Mouse (Mus musculus) liver, embryonic 15.5 days (tissue): ENCODE results near the gene Blm. TPM values are rescaled to one million over a fixed set of nuclear protein-coding genes. Genes with fewer than 3 reads are reported as not detected.

Source experiments
- ATAC-seq: fragments of 200-750 bp; cut with Nextera tagmentation; 2 replicates; pipeline ENCODE4 v1.8.0; 2017; ENCODE audit warnings: moderate number of reproducible peaks, mild to moderate bottlenecking, moderate library complexity; ENCODE audit not compliant: insufficient read depth
- H3K27ac ChIP-seq: fragments of 300-500 bp; sonication (generic); replicated peaks from 2 replicates; pipeline ENCODE4 v1.5.1; 2015; ENCODE audit warnings: mild to moderate bottlenecking, inconsistent platforms
- H3K27me3 ChIP-seq: fragments of 300-500 bp; sonication (generic); 2 replicates; pipeline ENCODE4 v1.6.1; 2015; ENCODE audit warnings: mild to moderate bottlenecking, inconsistent platforms
- H3K36me3 ChIP-seq: fragments of 300-500 bp; sonication (generic); replicated peaks from 2 replicates; pipeline ENCODE4 v1.6.1; 2015; ENCODE audit warnings: moderate library complexity, mild to moderate bottlenecking, inconsistent platforms
- H3K4me1 ChIP-seq: fragments of 300-500 bp; sonication (generic); replicated peaks from 2 replicates; pipeline ENCODE4 v1.6.1; 2015; ENCODE audit warnings: inconsistent platforms
- H3K4me2 ChIP-seq: fragments of 300-500 bp; sonication (generic); 2 replicates; pipeline ENCODE4 v1.6.1; 2015; ENCODE audit warnings: moderate library complexity, mild to moderate bottlenecking, inconsistent platforms
- H3K4me3 ChIP-seq: fragments of 300-500 bp; sonication (generic); replicated peaks from 2 replicates; pipeline ENCODE4 v1.5.1; 2015; ENCODE audit warnings: mild to moderate bottlenecking, inconsistent platforms
- H3K9ac ChIP-seq: fragments of 300-500 bp; sonication (generic); 2 replicates; pipeline ENCODE4 v1.6.1; 2015; ENCODE audit warnings: moderate library complexity, mild to moderate bottlenecking, inconsistent platforms
- H3K9me3 ChIP-seq: fragments of 300-500 bp; sonication (generic); replicated peaks from 2 replicates; pipeline ENCODE4 v1.6.1; 2016; ENCODE audit warnings: inconsistent platforms
- WGBS: fragments of 180-500 bp; shearing (Covaris S2); methylation state at CpG from one replicate; pipeline ENCODE4 v1.1.7; 2015; ENCODE audit warnings: mixed read lengths; ENCODE audit not compliant: insufficient replicate concordance; 5-methylcytosine and 5-hydroxymethylcytosine counted together
- polyA plus RNA-seq: library from polyadenylated mRNA; unstranded; fragments of >200 nt; fragmentation: Nextera tagmentation; extraction: Ambion mirVana; gene quantifications from 2 replicates; pipeline ENCODE4 v1.2.1, GENCODE M21; 2015

Gene Blm
- polyA plus RNA-seq, 1 experiment from 2014 or later, result 27.4 TPM

GRCm38 (mm10) chr7:80460892-80461291 is 74.0 kb downstream of the Blm start:
- Histone ChIP-seq H3K4me3 (no peak overlapping the region), H3K9me3 (no peaks in the 10 kb centered on the region), H3K27me3 (no peaks in the 10 kb centered on the region), H3K4me2 (no peak overlapping the region), H3K4me1 (peaks cover 20% of the 10 kb centered on the region), H3K9ac (no peak overlapping the region), H3K27ac (no peak overlapping the region), H3K36me3 (peaks cover 96% of the 10 kb centered on the region)
- no peak for ATAC-seq
- WGBS, result 88% methylated on average over 4 of the region's 4 CpGs

- Histone ChIP-seq H3K4me1 (peaks cover 22% of the 10 kb centered on the region), H3K27me3 (no peaks in the 10 kb centered on the region), H3K9me3 (no peaks in the 10 kb centered on the region), H3K36me3 (peaks cover 95% of the 10 kb centered on the region), H3K4me2 (no peak overlapping the region), H3K9ac (no peak overlapping the region), H3K27ac (no peak overlapping the region), H3K4me3 (no peak overlapping the region)
- ATAC-seq, result no peak
- 78% methylated on average over 5 of the region's 5 CpGs for WGBS
These were observed 74.7 kb downstream of the Blm start for GRCm38 (mm10) chr7:80460199-80460598.

- H3K27ac ChIP-seq, result peak overlapping the region; percentile 61; the same call in 1 of the 2 replicates
- H3K4me2 ChIP-seq, result no peak overlapping the region
- H3K27me3 ChIP-seq, result no peaks in the 10 kb centered on the region
- no peak overlapping the region for H3K9ac ChIP-seq
- ATAC-seq, result no peak
- 83% methylated on average over 3 of the region's 3 CpGs for WGBS
- peaks cover 98% of the 10 kb centered on the region for H3K36me3 ChIP-seq
- no peaks in the 10 kb centered on the region for H3K9me3 ChIP-seq
- H3K4me3 ChIP-seq, result no peak overlapping the region
- peaks cover 30% of the 10 kb centered on the region for H3K4me1 ChIP-seq
These were observed 77.0 kb downstream of the Blm start for GRCm38 (mm10) chr7:80457831-80458343.

- no peaks in the 10 kb centered on the region for H3K9me3 ChIP-seq
- H3K9ac ChIP-seq, result no peak overlapping the region
- ATAC-seq, result peak; percentile 73
- H3K4me1 ChIP-seq, result peaks cover 34% of the 10 kb centered on the region
- H3K27me3 ChIP-seq, result no peaks in the 10 kb centered on the region
- no peak overlapping the region for H3K4me3 ChIP-seq
- peaks cover 98% of the 10 kb centered on the region for H3K36me3 ChIP-seq
- H3K4me2 ChIP-seq, result no peak overlapping the region
- H3K27ac ChIP-seq, result peak overlapping the region; percentile 61; the same call in 1 of the 2 replicates
- WGBS, result 69% methylated on average over 6 of the region's 6 CpGs
These were observed 77.7 kb downstream of the Blm start for GRCm38 (mm10) chr7:80457241-80457640.

- H3K4me3 ChIP-seq, result no peak overlapping the region
- ATAC-seq, result no peak
- peaks cover 34% of the 10 kb centered on the region for H3K4me1 ChIP-seq
- H3K4me2 ChIP-seq, result no peak overlapping the region
- no peak overlapping the region for H3K9ac ChIP-seq
- WGBS, result 80% methylated on average over 6 of the region's 6 CpGs
- H3K27me3 ChIP-seq, result no peaks in the 10 kb centered on the region
- H3K27ac ChIP-seq, result 0 out of 2 replicates have a peak overlapping the region, but pooled peaks have one; percentile 61
- H3K9me3 ChIP-seq, result no peaks in the 10 kb centered on the region
- H3K36me3 ChIP-seq, result peaks cover 90% of the 10 kb centered on the region
These were observed 78.6 kb downstream of the Blm start for GRCm38 (mm10) chr7:80456327-80456726.

- ATAC-seq, result no peak
- H3K9me3 ChIP-seq, result no peaks in the 10 kb centered on the region
- H3K36me3 ChIP-seq, result peaks cover 83% of the 10 kb centered on the region
- peaks cover 40% of the 10 kb centered on the region for H3K4me1 ChIP-seq
- no peak overlapping the region for H3K9ac ChIP-seq
- H3K4me3 ChIP-seq, result no peak overlapping the region
- H3K27ac ChIP-seq, result peak overlapping the region; percentile 61; the same call in 1 of the 2 replicates
- no peaks in the 10 kb centered on the region for H3K27me3 ChIP-seq
- H3K4me2 ChIP-seq, result no peak overlapping the region
- 50% methylated on average over 4 of the region's 4 CpGs for WGBS
These were observed 79.3 kb downstream of the Blm start for GRCm38 (mm10) chr7:80455505-80456160.

- Histone ChIP-seq H3K9me3 (no peaks in the 10 kb centered on the region), H3K4me3 (no peak overlapping the region), H3K27me3 (no peaks in the 10 kb centered on the region), H3K9ac (no peak overlapping the region), H3K4me1 (peaks cover 48% of the 10 kb centered on the region), H3K27ac (no peak overlapping the region), H3K36me3 (peaks cover 78% of the 10 kb centered on the region), H3K4me2 (no peak overlapping the region)
- 75% methylated on average over 2 of the region's 2 CpGs for WGBS
- ATAC-seq, result no peak
These were observed 80.1 kb downstream of the Blm start for GRCm38 (mm10) chr7:80454786-80455185.

- no peak overlapping the region for H3K4me2 ChIP-seq
- no peak overlapping the region for H3K4me3 ChIP-seq
- H3K4me1 ChIP-seq, result peaks cover 55% of the 10 kb centered on the region
- no peaks in the 10 kb centered on the region for H3K9me3 ChIP-seq
- no peaks in the 10 kb centered on the region for H3K27me3 ChIP-seq
- peaks cover 70% of the 10 kb centered on the region for H3K36me3 ChIP-seq
- WGBS, result 70% methylated on average over 5 of the region's 5 CpGs
- no peak for ATAC-seq
- H3K9ac ChIP-seq, result no peak overlapping the region
- H3K27ac ChIP-seq, result no peak overlapping the region
These were observed 80.9 kb downstream of the Blm start for GRCm38 (mm10) chr7:80453997-80454396.

GRCm38 (mm10) chr7:80453121-80453520 is 81.8 kb downstream of the Blm start:
- peaks cover 61% of the 10 kb centered on the region for H3K36me3 ChIP-seq
- no peak for ATAC-seq
- H3K27ac ChIP-seq, result peak overlapping the region; percentile 24; the same call in 1 of the 2 replicates
- H3K4me1 ChIP-seq, result peaks cover 62% of the 10 kb centered on the region
- H3K4me2 ChIP-seq, result no peak overlapping the region
- no peaks in the 10 kb centered on the region for H3K27me3 ChIP-seq
- H3K9ac ChIP-seq, result no peak overlapping the region
- H3K9me3 ChIP-seq, result no peaks in the 10 kb centered on the region
- H3K4me3 ChIP-seq, result no peak overlapping the region
- 81% methylated on average over 3 of the region's 3 CpGs for WGBS

- H3K36me3 ChIP-seq, result peaks cover 52% of the 10 kb centered on the region
- peak overlapping the region; percentile 62 for H3K27ac ChIP-seq
- no peaks in the 10 kb centered on the region for H3K9me3 ChIP-seq
- 79% methylated on average over 5 of the region's 5 CpGs for WGBS
- ATAC-seq, result no peak; the same call in none of the 2 replicates
- no peak overlapping the region for H3K9ac ChIP-seq
- no peak overlapping the region for H3K4me2 ChIP-seq
- peaks cover 58% of the 10 kb centered on the region for H3K4me1 ChIP-seq
- H3K4me3 ChIP-seq, result no peak overlapping the region
- H3K27me3 ChIP-seq, result no peaks in the 10 kb centered on the region
These were observed 82.7 kb downstream of the Blm start for GRCm38 (mm10) chr7:80452241-80452640.

GRCm38 (mm10) chr7:80451550-80452232 is 83.2 kb downstream of the Blm start:
- H3K27ac ChIP-seq, result peak overlapping the region; percentile 62
- no peaks in the 10 kb centered on the region for H3K27me3 ChIP-seq
- ATAC-seq, result peak; percentile 74
- H3K4me3 ChIP-seq, result no peak overlapping the region
- WGBS, result 72% methylated on average over 3 of the region's 3 CpGs
- peaks cover 47% of the 10 kb centered on the region for H3K36me3 ChIP-seq
- no peaks in the 10 kb centered on the region for H3K9me3 ChIP-seq
- H3K4me1 ChIP-seq, result peaks cover 61% of the 10 kb centered on the region
- no peak overlapping the region for H3K4me2 ChIP-seq
- no peak overlapping the region for H3K9ac ChIP-seq
